Mouse (Mus musculus): ENCODE measurements at regions not wholly inside any gene's neighbourhood (a gene's known extent, or its start where the extent isn't known, plus 50 kb on each side); places are given as distances from the start of the nearest gene placed in this dataset.

- no peak for ATAC-seq
These were observed 394.4 kb downstream of the Tfec start for GRCm38 (mm10) chr6:16503836-16504235.

GRCm38 (mm10) chr6:16487015-16487630, 411.1 kb downstream of the Tfec start:
- WGBS, result 59% methylated on average over 8 of the region's 8 CpGs
- no peak for ATAC-seq

More at GRCm38 (mm10) chr6:16503836-16504235, 394.4 kb downstream of the Tfec start:
- WGBS, result 80% methylated on average over 4 of the region's 4 CpGs
- Histone ChIP-seq H3K27ac (ENCODE audit: low read length) (no peak overlapping the region), H3K4me3 (ENCODE audit: low read length) (no peak overlapping the region), H3K9ac (ENCODE audit: low read depth, low read length) (no peak overlapping the region), H3K4me1 (ENCODE audit: control insufficient read depth, insufficient read depth, low read length) (no peaks in the 10 kb centered on the region), H3K9me3 (ENCODE audit: control insufficient read depth, low read length) (no peaks in the 10 kb centered on the region), H3K27me3 (replicated peaks; ENCODE audit: control insufficient read depth, insufficient read depth, low read length) (no peaks in the 10 kb centered on the region), H3K36me3 (ENCODE audit: control insufficient read depth, insufficient read depth, low read length) (no peaks in the 10 kb centered on the region), H3K4me2 (ENCODE audit: low read depth, low read length) (no peak overlapping the region)

GRCm38 (mm10) chr6:16483295-16483694, 414.9 kb downstream of the Tfec start:
- H3K27me3 ChIP-seq (replicated peaks; ENCODE audit: control insufficient read depth, insufficient read depth, low read length), result no peaks in the 10 kb centered on the region
- no peak overlapping the region for H3K9ac ChIP-seq (ENCODE audit: low read depth, low read length)
- no peak overlapping the region for H3K4me3 ChIP-seq (ENCODE audit: low read length)
- H3K27ac ChIP-seq (ENCODE audit: low read length), result no peak overlapping the region
- no peaks in the 10 kb centered on the region for H3K36me3 ChIP-seq (ENCODE audit: control insufficient read depth, insufficient read depth, low read length)
- H3K9me3 ChIP-seq (ENCODE audit: control insufficient read depth, low read length), result no peaks in the 10 kb centered on the region
- no peak overlapping the region for H3K4me2 ChIP-seq (ENCODE audit: low read depth, low read length)
- no peak for ATAC-seq
- 81% methylated on average over 5 of the region's 5 CpGs for WGBS
- no peaks in the 10 kb centered on the region for H3K4me1 ChIP-seq (ENCODE audit: control insufficient read depth, insufficient read depth, low read length)

More at GRCm38 (mm10) chr6:16487015-16487630, 411.1 kb downstream of the Tfec start:
- no peak overlapping the region for H3K4me3 ChIP-seq (ENCODE audit: low read length)
- no peaks in the 10 kb centered on the region for H3K27me3 ChIP-seq (replicated peaks; ENCODE audit: control insufficient read depth, insufficient read depth, low read length)
- H3K27ac ChIP-seq (ENCODE audit: low read length), result no peak overlapping the region
- H3K4me1 ChIP-seq (ENCODE audit: control insufficient read depth, insufficient read depth, low read length), result no peaks in the 10 kb centered on the region
- H3K9ac ChIP-seq (ENCODE audit: low read depth, low read length), result no peak overlapping the region
- H3K36me3 ChIP-seq (ENCODE audit: control insufficient read depth, insufficient read depth, low read length), result no peaks in the 10 kb centered on the region
- H3K9me3 ChIP-seq (ENCODE audit: control insufficient read depth, low read length), result no peaks in the 10 kb centered on the region
- H3K4me2 ChIP-seq (ENCODE audit: low read depth, low read length), result no peak overlapping the region

- ATAC-seq, result peak; percentile 80
These were observed 429.4 kb downstream of the Tfec start for GRCm38 (mm10) chr6:16468693-16469375.

GRCm38 (mm10) chr6:16458279-16458678, 440.0 kb downstream of the Tfec start:
- H3K4me2 ChIP-seq (ENCODE audit: low read depth, low read length), result no peak overlapping the region
- 88% methylated on average over 3 of the region's 3 CpGs for WGBS
- H3K4me3 ChIP-seq (ENCODE audit: low read length), result no peak overlapping the region
- no peak overlapping the region for H3K27ac ChIP-seq (ENCODE audit: low read length)
- H3K36me3 ChIP-seq (ENCODE audit: control insufficient read depth, insufficient read depth, low read length), result no peaks in the 10 kb centered on the region
- H3K9ac ChIP-seq (ENCODE audit: low read depth, low read length), result no peak overlapping the region
- no peaks in the 10 kb centered on the region for H3K4me1 ChIP-seq (ENCODE audit: control insufficient read depth, insufficient read depth, low read length)
- ATAC-seq, result no peak
- no peaks in the 10 kb centered on the region for H3K9me3 ChIP-seq (ENCODE audit: control insufficient read depth, low read length)
- H3K27me3 ChIP-seq (replicated peaks; ENCODE audit: control insufficient read depth, insufficient read depth, low read length), result no peaks in the 10 kb centered on the region

More at GRCm38 (mm10) chr6:16468693-16469375, 429.4 kb downstream of the Tfec start:
- no peak overlapping the region for H3K9ac ChIP-seq (ENCODE audit: low read depth, low read length)
- no peaks in the 10 kb centered on the region for H3K4me1 ChIP-seq (ENCODE audit: control insufficient read depth, insufficient read depth, low read length)
- WGBS, result 74% methylated on average over 3 of the region's 3 CpGs
- H3K27me3 ChIP-seq (replicated peaks; ENCODE audit: control insufficient read depth, insufficient read depth, low read length), result no peaks in the 10 kb centered on the region
- no peaks in the 10 kb centered on the region for H3K9me3 ChIP-seq (ENCODE audit: control insufficient read depth, low read length)
- no peak overlapping the region for H3K27ac ChIP-seq (ENCODE audit: low read length)
- H3K4me3 ChIP-seq (ENCODE audit: low read length), result no peak overlapping the region
- no peak overlapping the region for H3K4me2 ChIP-seq (ENCODE audit: low read depth, low read length)
- H3K36me3 ChIP-seq (ENCODE audit: control insufficient read depth, insufficient read depth, low read length), result no peaks in the 10 kb centered on the region
